In the genomic region with DNA sequence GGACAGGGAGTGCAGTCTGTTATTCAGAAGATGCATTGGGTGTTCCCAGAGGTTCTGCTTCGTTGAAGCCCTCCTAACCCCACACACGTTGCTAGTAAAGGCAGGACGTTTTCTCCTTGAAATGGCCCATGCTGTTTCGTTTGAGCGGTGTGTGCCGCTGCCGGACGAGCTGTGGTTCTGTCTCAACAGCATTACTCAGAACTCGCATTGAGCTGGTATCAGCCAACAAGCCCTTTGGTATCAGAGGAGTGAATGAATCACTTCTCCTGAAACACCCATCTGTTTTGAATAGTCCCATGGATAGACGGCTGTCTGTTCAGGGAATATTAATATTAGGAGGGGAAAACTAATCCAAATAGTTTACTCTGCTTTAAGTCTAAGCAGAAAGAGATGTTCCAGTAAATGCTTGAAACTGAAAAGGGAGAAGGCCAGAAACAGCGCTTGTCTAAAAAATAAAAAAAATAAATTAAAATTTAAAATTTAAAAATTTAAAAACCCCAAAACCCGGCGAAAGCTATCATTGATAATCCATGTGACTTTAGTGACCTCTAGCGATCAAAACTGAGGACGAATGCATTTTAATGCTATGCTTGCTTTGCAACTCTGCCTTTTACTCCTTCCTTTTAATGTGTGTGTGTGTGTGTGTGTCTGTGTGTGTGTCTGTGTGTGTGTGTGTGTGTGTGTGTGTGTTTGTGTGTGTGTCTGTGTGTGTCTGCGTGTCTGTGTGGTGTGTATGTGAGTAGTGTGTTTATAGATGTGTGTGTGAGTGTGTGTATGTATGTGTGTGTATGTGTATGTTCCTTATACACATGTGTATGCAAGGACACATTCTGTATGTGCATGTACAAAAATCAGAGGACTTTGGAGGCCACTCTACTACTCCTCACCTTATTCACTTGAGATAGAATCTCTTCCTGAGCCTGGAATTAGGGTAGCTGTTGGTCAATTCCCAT, we compare ENCODE assay signal across 9 mouse cellular contexts. TPM values are rescaled to one million over a fixed set of nuclear protein-coding genes. Genes with fewer than 3 reads are reported as not detected.
DNase-seq lines count a peak whose midpoint lies in the region; ATAC-seq and TF ChIP-seq lines count a peak whose summit lies in the region.
"Had no signal": no experiment of that assay in that cellular context is flagged by ENCODE, and none has a peak within 500 bp of the region (broad histone marks: within the 10 kb centered on the region; RNA-seq: fewer than 3 reads in every experiment).

No protein-coding gene starts in this region.

- peak overlapping the region; percentile 2 for H3K4me3 ChIP-seq in cerebellum, adult 2 months (replicated peaks; ENCODE audit: insufficient read depth, low read depth, low read length)
- no peak overlapping the region for H3K4me3 ChIP-seq in midbrain, embryonic 11.5 days (ENCODE audit: low read depth, low read length)
- H3K4me3 ChIP-seq in midbrain, embryonic 10.5 days = no peak overlapping the region
- H3K4me3 ChIP-seq in embryonic fibroblast, embryonic 13.5 days (ENCODE audit: insufficient read depth, low read length) = no peak overlapping the region
- no peak overlapping the region for H3K4me3 ChIP-seq in midbrain, embryonic 14.5 days (replicated peaks; ENCODE audit: low read depth, low read length)

- no peak overlapping the region for H3K4me2 ChIP-seq in midbrain, embryonic 11.5 days
- H3K4me2 ChIP-seq in midbrain, embryonic 14.5 days (ENCODE audit: low read length) = peak overlapping the region; percentile 40

- no peak for TF ChIP-seq POLR2A in cerebellum, adult 2 months (IDR thresholded peaks at IDR 0.05; ENCODE audit: borderline replicate concordance, insufficient read depth, low read length)
- TF ChIP-seq POLR2A in embryonic fibroblast, embryonic 13.5 days (IDR thresholded peaks at IDR 0.05; ENCODE audit: low read depth, low read length) = no peak

- ATAC-seq in midbrain, embryonic 11.5 days (ENCODE audit: low FRiP score) = 0 out of 2 replicates have a peak, but pooled peaks have one; percentile 14
- ATAC-seq in midbrain, embryonic 14.5 days (ENCODE audit: low FRiP score, low TSS enrichment) = no peak; the same call in 1 of the 2 replicates

- H3K9ac ChIP-seq in midbrain, embryonic 11.5 days (ENCODE audit: low read length) = no peak overlapping the region
- no peak overlapping the region for H3K9ac ChIP-seq in midbrain, embryonic 14.5 days (replicated peaks; ENCODE audit: low read length)

- H3K4me1 ChIP-seq in cerebellum, adult 2 months (ENCODE audit: control insufficient read depth, insufficient read depth, low read length) = no peaks in the 10 kb centered on the region
- no peaks in the 10 kb centered on the region for H3K4me1 ChIP-seq in midbrain, embryonic 11.5 days (ENCODE audit: control insufficient read depth, insufficient read depth, low read length)
- H3K4me1 ChIP-seq in midbrain, embryonic 10.5 days = peaks cover 5% of the 10 kb centered on the region
- H3K4me1 ChIP-seq in embryonic fibroblast, embryonic 13.5 days (ENCODE audit: control insufficient read depth, insufficient read depth, low read length) = no peaks in the 10 kb centered on the region
- H3K4me1 ChIP-seq in midbrain, embryonic 14.5 days (ENCODE audit: control insufficient read depth, insufficient read depth, low read length) = no peaks in the 10 kb centered on the region

- H3K9me3 ChIP-seq in midbrain, embryonic 11.5 days (ENCODE audit: control insufficient read depth, low read length) = no peaks in the 10 kb centered on the region
- H3K9me3 ChIP-seq in midbrain, embryonic 10.5 days (replicated peaks) = no peaks in the 10 kb centered on the region
- no peaks in the 10 kb centered on the region for H3K9me3 ChIP-seq in midbrain, embryonic 14.5 days (ENCODE audit: control insufficient read depth, low read length)

- peak; percentile 41; the same call in 1 of the 2 replicates for TF ChIP-seq CTCF in cerebellum, adult 2 months (IDR thresholded peaks at IDR 0.05; ENCODE audit: borderline replicate concordance, insufficient read depth, low read depth, low read length)
- TF ChIP-seq CTCF in embryonic fibroblast, embryonic 13.5 days (IDR thresholded peaks at IDR 0.05; ENCODE audit: borderline replicate concordance, insufficient read depth, low read length) = 0 out of 2 replicates have a peak, but pooled peaks have one; percentile 12

- H3K36me3 ChIP-seq in midbrain, embryonic 11.5 days (ENCODE audit: control insufficient read depth, insufficient read depth, low read length) = no peaks in the 10 kb centered on the region
- no peaks in the 10 kb centered on the region for H3K36me3 ChIP-seq in midbrain, embryonic 10.5 days
- H3K36me3 ChIP-seq in midbrain, embryonic 14.5 days (ENCODE audit: control insufficient read depth, insufficient read depth, low read length) = no peaks in the 10 kb centered on the region

- 22% methylated on average over 16 of the region's 16 CpGs for WGBS in cerebellum, adult 2 months
- 42% methylated on average over 16 of the region's 16 CpGs for WGBS in midbrain, embryonic 11.5 days
- 44% methylated on average over 16 of the region's 16 CpGs for WGBS in midbrain, embryonic 10.5 days
- 32% methylated on average over 16 of the region's 16 CpGs for WGBS in midbrain, embryonic 14.5 days

- no peaks in the 10 kb centered on the region for H3K27me3 ChIP-seq in cerebellum, adult 2 months (ENCODE audit: control insufficient read depth, insufficient read depth, low read length)
- no peaks in the 10 kb centered on the region for H3K27me3 ChIP-seq in midbrain, embryonic 11.5 days (ENCODE audit: control insufficient read depth, insufficient read depth, low read length)
- no peaks in the 10 kb centered on the region; the same call in 1 of the 2 replicates for H3K27me3 ChIP-seq in midbrain, embryonic 10.5 days (ENCODE audit: low read depth, poor library complexity, severe bottlenecking)
- H3K27me3 ChIP-seq in midbrain, embryonic 14.5 days (ENCODE audit: control insufficient read depth, insufficient read depth, low read length) = no peaks in the 10 kb centered on the region

- H3K27ac ChIP-seq in cerebellum, adult 2 months (ENCODE audit: insufficient read depth, low read length) = no peak overlapping the region
- no peak overlapping the region for H3K27ac ChIP-seq in midbrain, embryonic 11.5 days (ENCODE audit: low read depth, low read length)
- no peak overlapping the region for H3K27ac ChIP-seq in midbrain, embryonic 10.5 days (replicated peaks)
- no peak overlapping the region for H3K27ac ChIP-seq in embryonic fibroblast, embryonic 13.5 days (ENCODE audit: insufficient read depth, low read length)
- H3K27ac ChIP-seq in midbrain, embryonic 14.5 days (replicated peaks; ENCODE audit: low read depth, low read length) = no peak overlapping the region

- DNase-seq in cerebellum, adult 2 months = peak in 1 of 2 experiments; percentile 6
- no peak for DNase-seq in cerebellum, adult 18-20 months
- DNase-seq in midbrain, embryonic 11.5 days (ENCODE audit: low spot score, missing footprints) = peak; percentile 91
- DNase-seq in midbrain, embryonic 10.5 days (ENCODE audit: low spot score) = no peak
- peak; percentile 20 for DNase-seq in kidney, postnatal 36 days
- peak; percentile 83 for DNase-seq in midbrain, embryonic 14.5 days
- no peak for DNase-seq in spleen, adult 18-20 months

RNA-seq across cellular contexts. Expression of a gene that starts 10.5 kb away (rescaled TPM):
- 0.05 TPM in 1 of 2 replicates, not detected in the other for polyA plus RNA-seq in cerebellum, adult 2 months (2012; rRNA removed)
- polyA plus RNA-seq in midbrain, embryonic 11.5 days (2014; fragmentation: Nextera tagmentation; extraction: Ambion mirVana) = 18.5 and 20.0 TPM in 2 replicates
- 14.6 and 16.9 TPM in 2 replicates for polyA plus RNA-seq in midbrain, embryonic 10.5 days (2016; fragmentation: Nextera tagmentation; extraction: Ambion mirVana)
- not detected in 2 replicates for polyA plus RNA-seq in embryonic fibroblast, embryonic 13.5 days (2011; ENCODE audit: insufficient read length, low read depth, missing spikeins)
- polyA plus RNA-seq in midbrain, embryonic 14.5 days (2014; fragmentation: Nextera tagmentation; extraction: Ambion mirVana) = 1.4 and 2.7 TPM in 2 replicates
- polyA plus RNA-seq: gonadal fat pad, adult 2 months had no signal

Comparison
In these comparisons a context has a peak if more than half of its experiments do, and no peak if none do; other contexts are left out.
1. DNase-seq: peak in midbrain, embryonic 11.5 days (single experiment), kidney, postnatal 36 days (2 of 2) and midbrain, embryonic 14.5 days (single experiment); none in cerebellum, adult 18-20 months (0 of 2), midbrain, embryonic 10.5 days (single experiment) and spleen, adult 18-20 months (0 of 2).